Mouse (Mus musculus): ENCODE measurements around the gene Glt8d2.
A peak's percentile ranks its signal among the peaks of the same experiment; 100 is the strongest.

The Glt8d2 gene

GRCm38 (mm10) chr10:82690494-82690893 is at the start of gene Glt8d2:
Gene Glt8d2, minus strand, starts transcription at chr10:82690650.
- DNase-seq (ENCODE audit: extremely low spot score, low spot score): peak; percentile 75

GRCm38 (mm10) chr10:82699296-82699941 is 9.0 kb upstream of the Glt8d2 start:
- no peak for DNase-seq (ENCODE audit: extremely low spot score, low spot score)

DNA sequence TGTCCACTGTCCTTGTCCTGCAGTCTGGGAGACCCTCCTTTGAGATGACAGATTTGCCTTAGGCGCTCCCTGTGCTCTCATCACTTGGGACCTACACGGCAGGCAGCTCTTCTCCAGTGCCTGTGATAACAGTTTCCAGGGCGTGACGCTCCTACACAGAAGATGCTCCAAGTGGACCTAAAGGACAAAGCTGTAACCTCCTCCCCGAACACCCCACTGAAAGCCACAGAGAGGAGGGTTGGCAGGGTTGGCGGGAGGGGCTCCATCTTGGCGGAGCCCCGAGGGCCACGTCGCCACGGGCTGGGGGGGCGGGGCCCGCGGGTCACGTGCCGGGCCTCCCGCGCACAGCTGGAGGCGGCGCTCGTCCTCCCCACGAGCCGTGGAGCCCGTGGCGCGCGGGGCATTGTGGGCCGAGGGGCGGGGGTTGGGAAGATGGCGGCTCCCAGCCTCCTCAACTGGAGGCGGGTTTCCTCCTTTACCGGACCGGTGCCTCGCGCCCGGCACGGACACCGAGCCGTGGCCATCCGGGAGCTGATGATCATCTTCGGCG is 8.3 kb upstream of the Glt8d2 start:
- peak; percentile 94 for DNase-seq (ENCODE audit: extremely low spot score, low spot score)

GRCm38 (mm10) chr10:82697305-82697898 is 7.0 kb upstream of the Glt8d2 start:
- DNase-seq (ENCODE audit: extremely low spot score, low spot score): no peak

- DNase-seq (ENCODE audit: extremely low spot score, low spot score): no peak
Measured at GRCm38 (mm10) chr10:82696453-82697079, 6.1 kb upstream of the Glt8d2 start.

DNA sequence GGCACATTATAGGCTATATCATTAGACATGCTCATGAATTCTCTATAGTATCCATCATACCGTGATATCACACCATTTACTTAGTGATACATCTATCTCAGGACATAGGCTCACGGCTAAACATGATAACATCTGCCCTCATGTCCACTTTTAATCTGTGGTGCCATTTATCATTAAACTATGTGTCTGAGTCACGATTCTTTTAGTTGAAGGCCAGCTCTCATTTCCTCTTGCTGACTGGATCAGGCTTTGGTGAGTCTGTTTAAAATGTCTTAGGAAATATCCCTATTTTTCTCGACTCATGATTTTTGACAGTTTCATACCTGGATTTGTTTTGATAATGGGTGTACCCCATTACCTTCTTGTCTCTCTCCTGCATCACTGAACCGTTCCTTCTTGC is 5.5 kb upstream of the Glt8d2 start, which contains the start of gene Hcfc2:
Gene Hcfc2, plus strand, starts transcription at position 205 of the 400 bp plus-strand sequence.
- no peak for DNase-seq (ENCODE audit: extremely low spot score, low spot score)

DNA sequence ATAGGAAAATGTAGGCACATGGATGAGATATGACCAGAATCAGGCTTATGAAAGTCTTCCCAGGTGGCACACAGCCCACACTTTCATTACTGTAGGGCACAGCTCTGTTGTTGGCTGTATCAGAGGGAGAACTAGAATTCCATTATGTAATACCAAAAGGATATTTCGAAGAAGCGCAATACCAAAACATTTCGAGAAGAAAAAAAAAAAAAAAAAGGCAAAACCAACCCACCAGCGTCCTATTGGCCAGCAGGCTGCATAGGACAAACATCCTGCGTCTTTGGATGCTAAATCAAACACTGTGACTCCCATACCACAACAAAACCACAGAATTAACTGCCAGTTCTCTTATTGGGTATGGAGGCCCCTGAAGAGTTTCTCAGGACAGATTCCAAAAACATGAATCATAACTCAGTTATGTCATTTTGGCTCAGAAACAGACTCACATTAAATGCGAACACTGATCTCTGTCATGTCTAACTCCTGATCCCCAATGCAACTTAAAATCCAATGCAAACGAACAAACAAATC is 704 bp downstream of the Glt8d2 start:
- no peak for DNase-seq (ENCODE audit: extremely low spot score, low spot score)

- no peak for DNase-seq (ENCODE audit: extremely low spot score, low spot score)
Measured at GRCm38 (mm10) chr10:82685440-82685839, 5.0 kb downstream of the Glt8d2 start.

- DNase-seq (ENCODE audit: extremely low spot score, low spot score): no peak
Measured at GRCm38 (mm10) chr10:82681639-82682038, 8.8 kb downstream of the Glt8d2 start.

DNA sequence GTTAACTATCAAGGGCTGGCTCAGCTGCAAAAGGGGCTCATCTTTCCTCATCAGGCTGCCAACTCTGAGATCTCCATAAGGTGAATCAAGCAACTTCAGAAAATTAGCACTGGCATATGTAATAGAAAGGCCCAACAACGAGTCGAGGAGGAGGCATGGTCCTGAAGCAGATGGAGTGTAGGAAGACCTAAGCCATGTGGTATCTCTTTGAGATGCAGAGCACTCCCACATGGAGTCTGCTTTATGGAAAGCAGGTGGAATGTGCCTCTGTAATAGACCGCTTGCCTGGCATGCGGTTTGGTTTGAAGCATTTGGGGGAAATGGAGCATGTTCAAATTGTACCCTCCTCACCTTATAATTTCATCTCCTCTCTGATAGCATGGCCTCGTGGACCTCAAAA is 9.7 kb downstream of the Glt8d2 start:
- DNase-seq (ENCODE audit: extremely low spot score, low spot score): no peak

GRCm38 (mm10) chr10:82676949-82677348 is 13.5 kb downstream of the Glt8d2 start:
- DNase-seq (ENCODE audit: extremely low spot score, low spot score): no peak

GRCm38 (mm10) chr10:82670205-82670604 is 20.2 kb downstream of the Glt8d2 start:
- DNase-seq (ENCODE audit: extremely low spot score, low spot score): no peak

DNA sequence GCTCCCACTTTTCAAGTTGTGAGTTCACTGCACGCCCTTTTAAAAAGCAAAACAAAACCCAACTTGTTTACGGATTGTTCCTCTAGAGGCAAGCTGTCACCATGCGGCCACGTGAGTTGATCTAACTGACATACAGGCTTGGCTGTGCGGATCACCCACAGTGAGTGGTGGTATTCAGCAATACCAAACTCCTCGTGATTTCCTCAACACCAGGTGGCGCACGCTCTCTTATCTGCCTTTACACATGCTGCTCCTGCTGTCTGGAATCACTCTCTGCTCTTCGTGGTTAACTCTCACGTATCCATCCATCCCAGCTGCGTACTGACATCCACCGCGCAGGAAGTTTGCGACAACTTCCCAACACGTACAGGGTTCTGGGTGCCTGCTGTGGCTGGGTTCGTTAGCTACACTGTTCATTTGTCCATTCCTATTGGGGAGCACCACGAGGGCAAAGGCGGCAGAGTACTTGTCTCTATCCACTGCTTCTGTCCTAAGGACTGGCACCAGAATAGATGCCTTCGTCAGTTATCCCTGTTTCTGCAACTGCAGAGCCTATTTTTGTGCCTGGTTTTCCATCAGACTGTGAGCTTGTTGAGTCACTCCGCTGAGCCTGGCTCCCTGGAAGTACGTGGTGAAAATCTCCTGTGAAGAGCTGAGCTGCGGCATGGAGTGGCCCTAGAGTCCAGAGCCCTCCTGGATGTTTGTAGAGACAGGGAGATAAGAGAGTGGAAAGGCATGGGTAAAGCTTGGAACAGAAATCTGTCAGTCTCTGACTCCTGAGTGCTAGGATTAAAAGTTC is 23.8 kb downstream of the Glt8d2 start:
- peak; percentile 79 for DNase-seq (ENCODE audit: extremely low spot score, low spot score)

- DNase-seq (ENCODE audit: extremely low spot score, low spot score): no peak
Measured at GRCm38 (mm10) chr10:82665951-82666350, 24.5 kb downstream of the Glt8d2 start.

DNA sequence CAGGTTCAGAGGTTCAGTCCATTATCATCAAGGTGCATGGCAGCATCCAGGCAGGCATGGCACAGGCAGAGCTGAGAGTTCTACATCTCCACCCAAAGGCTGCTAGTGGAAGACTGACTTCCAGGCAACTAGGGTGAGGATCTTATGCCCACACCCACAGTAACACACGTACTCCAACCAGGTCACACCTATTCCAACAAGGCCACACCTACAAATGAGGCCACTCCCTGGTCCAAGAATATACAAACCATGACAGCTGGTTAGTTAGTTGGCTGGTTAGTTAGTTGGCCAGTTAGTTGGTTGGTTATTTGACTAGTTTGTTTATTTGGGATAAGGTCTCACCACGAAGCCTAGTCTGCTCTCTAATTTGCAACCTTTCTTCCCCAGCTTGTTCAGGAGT is 27.2 kb downstream of the Glt8d2 start:
- DNase-seq (ENCODE audit: extremely low spot score, low spot score): no peak

DNA sequence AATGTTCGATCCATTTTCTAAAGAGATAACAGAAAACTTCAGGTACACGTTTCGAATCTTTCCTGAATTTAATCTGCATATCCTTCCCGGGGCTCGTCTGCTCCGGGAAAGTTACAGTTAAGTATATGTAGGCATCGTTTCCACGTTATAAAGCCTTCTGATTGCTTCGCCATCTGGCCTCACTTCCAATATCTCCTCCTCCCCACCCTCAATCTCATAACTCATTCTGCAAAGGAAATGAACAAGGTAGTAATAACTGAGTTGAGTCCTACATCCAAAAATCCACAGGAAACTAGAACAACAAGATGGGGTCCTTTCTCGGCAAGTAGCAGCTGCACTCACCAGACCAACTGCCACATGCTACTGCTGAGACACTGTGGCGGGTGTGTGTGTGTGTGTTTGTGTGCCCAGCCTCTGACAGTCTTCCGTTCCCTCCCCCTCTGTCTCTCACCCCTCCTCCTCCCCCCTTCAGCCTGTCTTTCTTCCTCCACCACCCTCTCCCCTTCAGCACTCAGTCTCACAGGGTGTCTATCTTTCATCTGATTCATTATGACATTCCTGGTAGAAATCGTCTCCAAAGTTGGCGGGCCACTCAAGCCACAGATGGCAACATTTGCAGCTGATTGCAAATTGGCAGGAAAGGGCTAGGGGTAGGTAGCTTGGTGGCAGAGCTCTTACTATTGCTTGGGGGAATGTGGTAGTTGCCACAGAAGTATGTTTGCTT is 28.0 kb downstream of the Glt8d2 start:
- no peak for DNase-seq (ENCODE audit: extremely low spot score, low spot score)

- DNase-seq (ENCODE audit: extremely low spot score, low spot score): no peak
Measured at GRCm38 (mm10) chr10:82661820-82662219, 28.6 kb downstream of the Glt8d2 start.

DNA sequence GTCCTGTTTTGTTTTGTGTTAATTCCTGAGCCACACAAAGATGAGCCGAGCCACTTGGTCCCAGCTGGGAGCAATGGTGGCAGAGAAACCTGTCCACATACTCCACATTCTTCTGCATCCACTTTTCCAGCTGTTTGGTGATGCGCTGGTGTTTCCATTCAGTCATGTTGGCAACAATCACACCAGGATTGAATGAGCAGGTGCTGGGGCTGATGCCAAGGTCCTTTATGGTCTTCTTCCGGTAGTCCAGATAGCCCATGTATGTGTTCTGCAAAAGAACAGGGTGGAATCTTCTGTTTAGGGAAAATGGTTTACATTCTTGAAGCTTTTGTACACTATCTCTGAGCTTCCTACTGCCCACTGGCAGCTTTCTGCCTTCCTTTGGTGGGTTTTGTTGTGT is 35.9 kb downstream of the Glt8d2 start:
- no peak for DNase-seq (ENCODE audit: extremely low spot score, low spot score)

DNA sequence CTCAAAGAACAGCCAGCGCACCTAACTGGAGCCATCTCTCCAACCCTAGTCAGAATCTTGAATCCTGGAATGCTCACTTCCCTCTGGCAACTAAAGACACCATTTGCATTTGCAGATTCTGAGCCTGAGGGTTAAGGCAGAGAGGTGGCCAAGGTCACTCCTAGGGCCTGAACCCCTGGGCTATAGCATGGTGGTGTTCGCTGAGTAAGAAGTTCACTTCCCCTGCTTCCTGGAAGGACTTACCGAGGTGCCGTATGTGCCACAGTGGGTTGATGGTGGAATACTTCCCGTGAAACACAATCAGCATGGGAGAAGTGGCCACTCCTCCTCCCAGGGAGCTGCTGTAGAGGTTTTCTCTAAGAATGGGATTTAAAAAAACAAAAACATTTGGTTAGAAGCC is 37.8 kb downstream of the Glt8d2 start:
- no peak for DNase-seq (ENCODE audit: extremely low spot score, low spot score)

- no peak for DNase-seq (ENCODE audit: extremely low spot score, low spot score)
Measured at GRCm38 (mm10) chr10:82651221-82651620, 39.2 kb downstream of the Glt8d2 start.
